Mouse (Mus musculus) left cerebral cortex, postnatal 14 days (tissue): ENCODE results near the gene Wnt11. TPM values are rescaled to one million over a fixed set of nuclear protein-coding genes. Genes with fewer than 3 reads are reported as not detected.

Source experiments
- DNase-seq, 2 experiments: peaks; one replicate each; pipeline ENCODE4 v3.0.0; 2021 to 2022; ENCODE audit warnings: low spot score in 2 of 2, mixed read lengths in 1 of 2
- intact Hi-C: fragments of 180-260 bp; cut with DNase I; formaldehyde crosslinking; loops from one replicate; pipeline ENCODE4 v1.15.1; 2025
- total RNA-seq, 2 experiments: library from RNA; stranded (reverse); gene quantifications; 2 replicates each; pipeline ENCODE4 v1.2.3; 2021

Wnt11 gene
- total RNA-seq, 2 experiments from 2014 or later: 0.15 to 0.42 TPM

GRCm38 (mm10) chr7:98855388-98855787 lies 20.5 kb downstream of the Wnt11 start:
- intact Hi-C loops: no loop called here
- DNase-seq: peak in 1 of 2 experiments; percentile 19

GRCm38 (mm10) chr7:98856128-98856527 lies 21.2 kb downstream of the Wnt11 start:
- no peak for DNase-seq
- intact Hi-C loops: no loop called here

DNA sequence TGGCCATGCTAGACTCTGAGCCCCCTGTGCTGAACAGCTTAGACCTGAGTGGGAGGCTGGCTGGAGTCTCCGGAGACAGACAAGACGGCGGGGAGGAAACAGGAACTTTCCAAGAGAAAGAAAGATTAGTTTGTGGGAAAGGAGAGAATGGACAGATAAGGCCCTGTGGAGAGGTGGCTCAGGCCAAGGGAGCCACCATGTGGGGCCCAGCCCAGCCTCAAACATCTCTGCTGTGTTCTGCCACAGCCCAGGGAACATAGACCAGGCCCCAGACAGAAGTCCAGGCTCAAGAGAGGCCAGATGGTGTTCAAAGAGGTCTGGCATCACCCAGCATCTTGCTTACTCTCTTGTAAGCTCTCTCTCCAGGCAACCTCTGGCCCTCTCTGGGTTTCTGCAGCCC lies 22.2 kb downstream of the Wnt11 start:
- intact Hi-C loops: no loop called here
- no peak for DNase-seq

GRCm38 (mm10) chr7:98861002-98861401 lies 26.1 kb downstream of the Wnt11 start:
- DNase-seq: no peak
- intact Hi-C loops: no loop called here

- DNase-seq: no peak
- intact Hi-C loops: no loop called here
These were observed 28.1 kb downstream of the Wnt11 start for GRCm38 (mm10) chr7:98862994-98863393.

DNA sequence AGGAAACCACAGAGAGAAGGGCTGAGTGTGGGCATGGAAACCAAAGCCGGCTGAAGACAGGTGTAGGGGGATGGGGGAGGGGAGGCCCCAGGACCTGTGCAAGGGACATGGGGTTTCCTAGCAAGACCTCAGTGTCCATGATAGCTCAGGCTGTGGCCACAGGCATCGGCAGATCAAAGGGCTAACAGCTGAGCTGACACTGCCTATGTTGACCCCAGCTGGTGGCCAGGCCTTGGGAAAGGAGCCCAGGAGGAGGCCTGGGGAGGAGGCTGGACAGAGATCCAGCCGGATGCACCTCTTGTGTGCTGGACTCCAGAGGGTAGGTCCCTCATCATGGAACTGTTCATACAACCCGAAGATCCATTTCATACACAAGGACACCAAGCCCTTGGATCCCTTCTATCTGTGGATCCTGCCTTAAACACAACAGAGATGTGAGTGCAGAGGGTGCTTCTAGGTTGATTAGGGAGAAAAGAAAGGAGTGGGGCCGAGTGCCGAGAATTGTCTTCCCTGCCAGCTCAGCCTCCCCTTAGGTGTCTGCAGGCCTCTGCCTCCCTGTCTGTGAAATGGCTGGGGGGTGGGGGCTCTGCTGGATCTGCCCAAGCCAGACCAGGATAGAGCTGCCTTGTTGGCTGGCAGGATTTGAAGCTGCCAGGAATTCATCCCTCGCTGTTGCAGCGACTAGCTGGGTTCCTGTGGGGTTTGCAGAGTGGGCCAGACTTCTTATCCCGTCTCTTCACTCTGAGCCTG lies 29.2 kb downstream of the Wnt11 start:
- intact Hi-C loops: no loop called here
- no peak for DNase-seq

- no peak for DNase-seq
- intact Hi-C loops: no loop called here
These were observed 32.3 kb downstream of the Wnt11 start for GRCm38 (mm10) chr7:98867053-98867793.

GRCm38 (mm10) chr7:98867794-98868150 lies 32.9 kb downstream of the Wnt11 start:
- DNase-seq: no peak
- intact Hi-C loops: no loop called here

- intact Hi-C loops: no loop called here
- DNase-seq: no peak
These were observed 34.2 kb downstream of the Wnt11 start for GRCm38 (mm10) chr7:98869070-98869469.

DNA sequence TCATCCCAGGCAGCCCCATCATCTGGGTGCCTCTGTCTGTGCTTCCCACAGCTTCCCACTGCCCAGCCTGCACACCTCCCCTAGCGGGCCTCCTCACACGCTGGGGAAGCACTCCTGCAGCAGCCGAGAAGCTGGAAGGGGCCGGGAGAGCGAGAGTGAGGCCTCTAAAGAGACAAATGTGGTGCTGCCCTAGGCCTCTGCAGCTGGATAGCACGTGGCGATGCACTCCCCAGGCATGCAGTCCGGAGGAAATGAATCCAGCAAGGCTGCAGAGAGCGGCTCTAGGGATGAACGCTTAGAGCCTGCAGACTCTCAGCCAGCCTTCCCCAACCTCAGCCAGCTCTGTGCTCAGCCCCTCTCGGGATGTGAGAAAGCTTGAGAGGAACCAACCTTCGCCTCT lies 35.9 kb downstream of the Wnt11 start:
- intact Hi-C loops: no loop called here
- DNase-seq: no peak

DNA sequence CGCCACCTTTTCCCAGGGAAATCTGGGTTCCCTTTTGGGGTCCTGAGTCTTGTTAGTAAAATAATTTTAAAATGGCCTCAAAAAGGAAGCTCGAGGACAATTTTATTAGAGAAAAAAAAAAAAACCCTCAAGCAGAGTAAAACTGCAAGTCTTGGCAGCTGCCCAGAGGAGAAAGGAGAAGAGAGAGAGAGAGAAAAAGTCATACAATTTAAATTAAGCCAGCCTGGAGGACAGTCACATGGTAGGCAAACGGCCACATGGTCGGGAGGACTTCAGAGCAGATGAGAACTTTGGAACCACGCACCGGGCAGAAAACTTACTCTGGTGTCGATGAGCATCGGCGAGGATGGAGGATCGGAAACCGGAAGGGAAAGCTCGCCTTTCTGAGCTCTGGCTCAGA lies 37.0 kb downstream of the Wnt11 start:
- no peak for DNase-seq
- intact Hi-C loops: no loop called here

- no peak for DNase-seq
- intact Hi-C loops: no loop called here
These were observed 38.4 kb downstream of the Wnt11 start for GRCm38 (mm10) chr7:98873316-98873715.

- no peak for DNase-seq
- intact Hi-C loops: no loop called here
These were observed 39.6 kb downstream of the Wnt11 start for GRCm38 (mm10) chr7:98874411-98874951.

GRCm38 (mm10) chr7:98875390-98875990 lies 40.6 kb downstream of the Wnt11 start:
- intact Hi-C loops: no loop called here
- peak in 1 of 2 experiments; percentile 21 for DNase-seq

- DNase-seq: no peak
- intact Hi-C loops: no loop called here
These were observed 41.2 kb downstream of the Wnt11 start for GRCm38 (mm10) chr7:98876119-98876518.

DNA sequence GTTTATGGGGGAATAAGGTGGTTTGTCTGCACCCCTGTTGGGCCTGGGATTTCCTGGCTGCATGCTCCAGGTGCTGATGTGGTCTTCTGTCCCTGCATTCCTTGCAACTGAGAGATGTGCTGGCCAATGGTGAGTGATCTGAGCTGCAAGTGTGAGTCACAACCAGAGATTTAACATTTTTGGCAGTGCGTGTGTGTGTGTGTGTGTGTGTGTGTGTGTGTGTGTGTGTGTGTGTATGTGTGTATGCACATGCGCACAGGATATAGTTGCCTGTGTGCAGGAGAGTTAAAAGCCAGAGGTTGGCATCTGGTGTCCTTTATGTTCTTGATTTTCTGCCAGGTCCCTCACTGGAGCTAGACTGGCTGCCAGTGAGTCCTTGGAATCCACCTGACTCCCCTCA lies 44.3 kb downstream of the Wnt11 start:
- peak in 1 of 2 experiments; percentile 42 for DNase-seq
- intact Hi-C loops: no loop called here

DNA sequence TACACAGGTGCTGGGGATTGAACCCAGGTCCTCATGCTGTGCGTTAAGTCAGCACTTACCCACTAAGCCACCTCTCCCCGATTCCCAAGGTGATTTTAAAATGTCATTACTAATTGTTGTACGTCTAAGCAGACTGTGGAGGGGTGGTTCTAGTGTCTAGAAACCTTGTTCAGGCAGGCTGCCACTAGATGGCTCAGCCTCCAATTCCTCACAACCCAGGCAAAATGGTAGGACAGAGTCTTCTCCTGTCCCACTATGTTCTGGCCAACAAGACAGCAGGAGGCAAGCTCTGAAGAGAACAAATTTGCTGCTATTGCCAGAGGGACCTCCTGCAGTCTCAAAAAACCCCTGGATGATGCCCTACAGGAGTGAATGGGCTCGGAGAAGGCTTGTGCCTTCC lies 47.0 kb downstream of the Wnt11 start:
- DNase-seq: no peak
- intact Hi-C loops: no loop called here

DNA sequence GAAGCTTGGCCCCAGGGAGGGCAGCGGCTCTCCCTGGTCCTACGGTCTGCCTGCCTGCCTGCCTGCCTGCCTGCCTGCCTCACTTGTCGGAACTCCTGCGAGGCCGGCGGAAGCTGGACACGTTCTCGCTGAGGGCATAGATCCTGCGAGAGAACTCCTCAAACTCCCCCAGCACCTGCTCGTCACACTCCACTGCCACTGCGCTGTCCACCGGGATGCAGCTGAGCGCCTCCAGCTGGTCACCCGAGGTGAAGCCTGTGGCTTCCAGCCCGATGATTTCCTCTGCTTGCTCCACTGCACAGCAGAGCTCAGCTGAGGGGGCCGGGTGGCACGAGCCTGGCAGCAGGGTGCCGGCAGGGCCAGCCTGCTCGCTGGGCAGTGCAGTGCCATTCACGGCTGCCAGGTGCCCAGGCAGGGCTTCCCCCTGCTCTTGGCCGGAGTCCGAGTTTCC lies 52.9 kb downstream of the Wnt11 start:
- DNase-seq: no peak
- intact Hi-C loops: no loop called here

DNA sequence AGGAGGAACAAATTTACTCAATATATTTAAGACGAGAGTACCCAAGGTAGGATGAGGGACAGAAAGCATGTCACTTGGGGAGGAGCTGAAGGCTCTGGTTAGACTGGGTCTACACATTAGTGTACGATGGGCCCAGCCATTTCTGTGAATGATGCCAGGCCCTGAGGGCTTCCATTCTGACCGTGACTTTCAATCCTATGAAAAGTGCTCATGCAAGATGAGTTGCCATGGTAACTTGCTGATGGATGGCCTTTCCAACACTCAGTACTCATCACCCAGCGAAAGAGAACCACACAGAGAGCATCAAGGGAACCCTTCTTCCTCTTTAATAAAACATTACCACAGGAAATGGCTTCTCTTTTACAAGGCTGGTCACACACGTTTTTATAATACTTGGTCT lies 53.9 kb downstream of the Wnt11 start:
- DNase-seq: no peak

DNA sequence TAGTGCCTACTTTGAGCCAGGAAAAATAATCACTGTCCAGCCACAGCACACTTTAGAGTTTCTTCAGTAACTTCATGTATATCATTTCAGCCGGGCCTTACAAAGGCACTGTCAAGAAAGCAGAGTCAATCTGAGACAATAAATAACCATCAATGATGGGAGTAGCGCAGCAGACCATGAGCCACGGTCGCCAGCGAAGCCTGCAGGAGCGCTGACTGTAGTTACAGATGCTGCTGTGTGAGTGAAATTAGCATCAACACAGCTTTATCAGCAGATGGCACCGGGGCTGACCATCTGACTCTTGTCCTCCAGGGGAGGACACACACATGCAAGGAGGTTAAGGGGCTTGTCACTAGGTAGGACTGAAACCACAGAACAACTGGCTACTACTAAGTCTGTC lies 54.3 kb downstream of the Wnt11 start:
- intact Hi-C loops: no loop called here
- no peak for DNase-seq

More for the DNA sequence above, 53.9 kb downstream of the Wnt11 start:
- intact Hi-C loops: no loop called here
